Mouse (Mus musculus): ENCODE data around the gene Rhoh. TPM values are rescaled to one million over a fixed set of nuclear protein-coding genes. Genes with fewer than 3 reads are reported as not detected.
A peak's percentile ranks its signal among the peaks of the same experiment; 100 is the strongest.

Gene Rhoh
- polyA plus RNA-seq, 1 experiment = 0.63 TPM

DNA sequence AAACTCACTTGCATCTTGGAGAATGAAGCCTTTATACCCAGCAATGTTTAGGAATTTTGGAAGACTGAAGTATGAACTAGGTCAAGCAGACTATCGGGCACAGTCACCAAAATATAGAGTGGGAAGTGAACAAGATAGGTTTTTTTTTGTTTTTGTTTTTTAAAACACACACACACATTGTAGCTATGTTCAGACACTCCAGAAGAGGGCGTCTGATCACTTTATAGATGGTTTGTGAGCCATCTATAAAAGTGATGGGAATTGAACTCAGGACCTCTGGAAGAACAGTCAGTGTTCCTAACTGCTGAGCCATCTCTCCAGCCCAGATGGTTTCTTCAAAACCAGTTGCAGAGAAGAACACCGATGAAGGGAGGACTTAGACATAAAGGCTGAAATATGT, 27.9 kb upstream of the Rhoh start:
- H3K4me1 ChIP-seq (ENCODE audit: control insufficient read depth, insufficient read depth, low read length) = no peaks in the 10 kb centered on the region
- TF ChIP-seq POLR2A (IDR thresholded peaks at IDR 0.05; ENCODE audit: control insufficient read depth, low read depth, low read length) = no peak
- TF ChIP-seq CTCF (IDR thresholded peaks at IDR 0.05; ENCODE audit: control insufficient read depth, insufficient read depth, insufficient replicate concordance, low read depth, low read length) = no peak
- no peak overlapping the region for H3K27ac ChIP-seq (ENCODE audit: control insufficient read depth, insufficient read depth, low read depth, low read length)
- H3K27me3 ChIP-seq (ENCODE audit: control insufficient read depth, insufficient read depth, low read length) = no peaks in the 10 kb centered on the region
- H3K36me3 ChIP-seq (ENCODE audit: control insufficient read depth, insufficient read depth, low read length) = no peaks in the 10 kb centered on the region
- H3K4me3 ChIP-seq (ENCODE audit: control insufficient read depth, low read depth, low read length) = no peak overlapping the region

DNA sequence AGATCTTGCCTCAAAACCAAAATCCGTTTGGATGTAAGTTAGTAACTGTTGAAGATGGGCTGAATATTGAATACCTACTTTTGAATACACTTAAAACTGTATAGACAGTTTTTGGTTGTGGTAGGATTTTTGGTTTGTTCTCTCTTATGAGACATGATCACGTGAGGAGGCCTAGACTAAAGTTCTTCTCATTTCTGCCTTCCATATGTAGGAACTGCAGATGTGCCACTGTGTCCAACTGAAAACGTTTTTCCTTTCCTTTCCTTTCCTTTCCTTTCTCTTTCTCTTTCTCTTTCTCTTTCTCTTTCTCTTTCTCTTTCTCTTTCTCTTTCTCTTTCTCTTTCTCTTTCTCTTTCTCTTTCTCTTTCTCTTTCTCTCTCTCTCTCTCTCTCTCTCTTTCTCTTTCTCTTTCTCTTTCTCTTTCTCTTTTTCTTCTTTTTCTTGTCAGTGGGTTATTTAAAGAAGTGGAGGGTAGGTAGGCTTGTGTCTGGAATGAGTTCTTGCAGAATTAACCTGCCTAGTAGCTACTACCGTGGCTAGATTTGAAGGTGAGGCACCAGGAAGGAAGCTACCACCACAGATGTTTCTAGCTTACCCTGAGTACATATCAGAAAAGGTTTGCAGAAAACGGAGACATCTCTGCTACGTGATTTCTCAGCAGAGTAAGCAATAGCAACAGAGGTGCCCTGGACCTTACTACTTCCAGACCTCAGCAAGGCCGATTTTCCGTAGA, 27.1 kb upstream of the Rhoh start:
- no peak overlapping the region for H3K4me3 ChIP-seq (ENCODE audit: control insufficient read depth, low read depth, low read length)
- no peaks in the 10 kb centered on the region for H3K4me1 ChIP-seq (ENCODE audit: control insufficient read depth, insufficient read depth, low read length)
- H3K27ac ChIP-seq (ENCODE audit: control insufficient read depth, insufficient read depth, low read depth, low read length) = no peak overlapping the region
- no peaks in the 10 kb centered on the region for H3K27me3 ChIP-seq (ENCODE audit: control insufficient read depth, insufficient read depth, low read length)
- no peaks in the 10 kb centered on the region for H3K36me3 ChIP-seq (ENCODE audit: control insufficient read depth, insufficient read depth, low read length)
- TF ChIP-seq CTCF (IDR thresholded peaks at IDR 0.05; ENCODE audit: control insufficient read depth, insufficient read depth, insufficient replicate concordance, low read depth, low read length) (no peak), POLR2A (IDR thresholded peaks at IDR 0.05; ENCODE audit: control insufficient read depth, low read depth, low read length) (no peak)

DNA sequence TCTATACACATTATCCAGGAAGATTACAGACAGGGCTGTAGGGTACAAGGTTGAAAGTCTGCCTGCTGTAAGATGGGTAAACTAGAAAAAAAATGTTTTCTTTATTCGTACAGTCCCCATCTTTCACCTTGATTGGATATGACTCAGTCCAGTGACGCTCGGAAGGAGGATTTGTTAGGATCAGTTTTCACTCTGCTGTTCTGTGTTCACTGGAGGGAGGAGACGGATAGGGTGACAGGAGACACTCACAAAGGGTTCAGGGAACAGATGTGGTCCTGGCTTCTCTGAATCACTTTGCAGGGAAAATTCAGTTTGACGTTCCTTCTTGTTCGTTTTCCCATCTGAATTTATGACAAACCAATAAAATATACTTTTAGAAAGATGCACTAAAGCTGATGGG, 23.0 kb upstream of the Rhoh start:
- no peaks in the 10 kb centered on the region for H3K27me3 ChIP-seq (ENCODE audit: control insufficient read depth, insufficient read depth, low read length)

DNA sequence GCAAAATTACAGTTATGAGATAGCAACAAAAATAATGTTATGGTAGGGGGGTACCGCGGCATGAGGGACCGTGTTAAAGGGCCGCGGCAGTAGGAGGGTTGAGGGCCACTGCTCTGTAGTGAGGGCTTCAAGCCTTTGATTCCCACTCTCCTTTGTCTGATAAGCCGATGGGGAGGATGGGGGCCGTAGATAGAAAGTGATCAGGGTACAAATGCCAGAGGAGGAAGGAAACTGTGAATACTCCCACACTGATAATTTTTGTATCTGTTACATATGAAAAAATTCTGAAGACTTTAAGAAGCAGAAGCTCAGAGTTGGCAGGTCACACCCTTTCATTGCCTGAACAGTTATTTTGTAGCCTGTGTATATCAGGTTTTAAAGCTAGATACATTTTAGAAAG, 18.1 kb upstream of the Rhoh start:
- no peaks in the 10 kb centered on the region for H3K27me3 ChIP-seq (ENCODE audit: control insufficient read depth, insufficient read depth, low read length)
- no peak overlapping the region for H3K27ac ChIP-seq (ENCODE audit: control insufficient read depth, insufficient read depth, low read depth, low read length)
- no peak for TF ChIP-seq CTCF (IDR thresholded peaks at IDR 0.05; ENCODE audit: control insufficient read depth, insufficient read depth, insufficient replicate concordance, low read depth, low read length)
- TF ChIP-seq POLR2A (IDR thresholded peaks at IDR 0.05; ENCODE audit: control insufficient read depth, low read depth, low read length) = no peak
- no peaks in the 10 kb centered on the region; the same call in 1 of the 2 replicates for H3K4me1 ChIP-seq (ENCODE audit: control insufficient read depth, insufficient read depth, low read length)
- no peak overlapping the region for H3K4me3 ChIP-seq (ENCODE audit: control insufficient read depth, low read depth, low read length)
- no peaks in the 10 kb centered on the region for H3K36me3 ChIP-seq (ENCODE audit: control insufficient read depth, insufficient read depth, low read length)

More for the DNA sequence above, 23.0 kb upstream of the Rhoh start:
- TF ChIP-seq CTCF (IDR thresholded peaks at IDR 0.05; ENCODE audit: control insufficient read depth, insufficient read depth, insufficient replicate concordance, low read depth, low read length) (no peak), POLR2A (IDR thresholded peaks at IDR 0.05; ENCODE audit: control insufficient read depth, low read depth, low read length) (no peak)
- Histone ChIP-seq H3K4me3 (ENCODE audit: control insufficient read depth, low read depth, low read length) (no peak overlapping the region), H3K27ac (ENCODE audit: control insufficient read depth, insufficient read depth, low read depth, low read length) (no peak overlapping the region), H3K36me3 (ENCODE audit: control insufficient read depth, insufficient read depth, low read length) (no peaks in the 10 kb centered on the region), H3K4me1 (ENCODE audit: control insufficient read depth, insufficient read depth, low read length) (no peaks in the 10 kb centered on the region)

GRCm38 (mm10) chr5:65846534-65846933, 14.5 kb upstream of the Rhoh start:
- no peaks in the 10 kb centered on the region; the same call in 1 of the 2 replicates for H3K4me1 ChIP-seq (ENCODE audit: control insufficient read depth, insufficient read depth, low read length)
- TF ChIP-seq CTCF (IDR thresholded peaks at IDR 0.05; ENCODE audit: control insufficient read depth, insufficient read depth, insufficient replicate concordance, low read depth, low read length) (no peak), POLR2A (IDR thresholded peaks at IDR 0.05; ENCODE audit: control insufficient read depth, low read depth, low read length) (no peak)
- no peaks in the 10 kb centered on the region for H3K36me3 ChIP-seq (ENCODE audit: control insufficient read depth, insufficient read depth, low read length)
- H3K27ac ChIP-seq (ENCODE audit: control insufficient read depth, insufficient read depth, low read depth, low read length) = peak overlapping the region; percentile 14
- no peak overlapping the region for H3K4me3 ChIP-seq (ENCODE audit: control insufficient read depth, low read depth, low read length)
- no peaks in the 10 kb centered on the region for H3K27me3 ChIP-seq (ENCODE audit: control insufficient read depth, insufficient read depth, low read length)

DNA sequence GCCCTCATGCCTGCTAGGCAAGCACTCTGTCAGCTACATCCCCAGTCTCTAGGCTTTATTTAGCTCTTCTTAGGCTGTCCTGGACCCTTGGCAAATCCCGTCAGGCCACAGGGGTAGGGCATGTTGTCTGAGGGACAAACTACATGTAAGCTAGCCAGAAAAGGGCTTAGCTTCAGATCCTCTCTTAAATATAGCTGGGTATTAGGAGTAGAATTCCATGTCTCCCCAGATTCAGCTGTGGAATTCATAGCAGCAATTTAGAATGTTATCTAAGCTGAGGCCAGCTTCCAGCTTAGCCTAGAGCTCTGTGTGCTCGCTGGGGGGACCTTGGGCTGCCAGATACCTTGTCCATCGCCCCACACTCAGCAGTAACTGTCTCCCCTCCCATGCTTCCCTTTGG, 14.1 kb upstream of the Rhoh start:
- Histone ChIP-seq H3K27me3 (ENCODE audit: control insufficient read depth, insufficient read depth, low read length) (no peaks in the 10 kb centered on the region), H3K4me3 (ENCODE audit: control insufficient read depth, low read depth, low read length) (no peak overlapping the region)

GRCm38 (mm10) chr5:65847656-65848055, 13.4 kb upstream of the Rhoh start:
- H3K4me1 ChIP-seq (ENCODE audit: control insufficient read depth, insufficient read depth, low read length) = no peaks in the 10 kb centered on the region; the same call in 1 of the 2 replicates
- H3K4me3 ChIP-seq (ENCODE audit: control insufficient read depth, low read depth, low read length) = no peak overlapping the region
- no peak overlapping the region for H3K27ac ChIP-seq (ENCODE audit: control insufficient read depth, insufficient read depth, low read depth, low read length)
- no peaks in the 10 kb centered on the region for H3K27me3 ChIP-seq (ENCODE audit: control insufficient read depth, insufficient read depth, low read length)
- H3K36me3 ChIP-seq (ENCODE audit: control insufficient read depth, insufficient read depth, low read length) = no peaks in the 10 kb centered on the region
- no peak for TF ChIP-seq CTCF (IDR thresholded peaks at IDR 0.05; ENCODE audit: control insufficient read depth, insufficient read depth, insufficient replicate concordance, low read depth, low read length)
- no peak for TF ChIP-seq POLR2A (IDR thresholded peaks at IDR 0.05; ENCODE audit: control insufficient read depth, low read depth, low read length)

More for the DNA sequence above, 14.1 kb upstream of the Rhoh start:
- TF ChIP-seq POLR2A (IDR thresholded peaks at IDR 0.05; ENCODE audit: control insufficient read depth, low read depth, low read length) = no peak
- TF ChIP-seq CTCF (IDR thresholded peaks at IDR 0.05; ENCODE audit: control insufficient read depth, insufficient read depth, insufficient replicate concordance, low read depth, low read length) = no peak
- H3K27ac ChIP-seq (ENCODE audit: control insufficient read depth, insufficient read depth, low read depth, low read length) = peak overlapping the region; percentile 14; the same call in 1 of the 2 replicates
- H3K36me3 ChIP-seq (ENCODE audit: control insufficient read depth, insufficient read depth, low read length) = no peaks in the 10 kb centered on the region
- no peaks in the 10 kb centered on the region; the same call in 1 of the 2 replicates for H3K4me1 ChIP-seq (ENCODE audit: control insufficient read depth, insufficient read depth, low read length)
